Mouse (Mus musculus): ENCODE data around the gene Cacnb4.

Gene Cacnb4

GRCm38 (mm10) chr2:52603935-52604650 is 72.5 kb downstream of the Cacnb4 start:
- 84% methylated on average over 11 of the region's 11 CpGs for WGBS

- WGBS = 34% methylated on average over 6 of the region's 6 CpGs
Observed at GRCm38 (mm10) chr2:52603421-52603820, 73.2 kb downstream of the Cacnb4 start.

- WGBS = 71% methylated on average over 8 of the region's 8 CpGs
Observed at GRCm38 (mm10) chr2:52602921-52603320, 73.7 kb downstream of the Cacnb4 start.

- WGBS = 59% methylated on average over 2 of the region's 2 CpGs
Observed at GRCm38 (mm10) chr2:52602228-52602627, 74.4 kb downstream of the Cacnb4 start.

GRCm38 (mm10) chr2:52593814-52594213 is 82.8 kb downstream of the Cacnb4 start:
- WGBS = 74% methylated on average over 8 of the region's 8 CpGs

GRCm38 (mm10) chr2:52593260-52593659 is 83.4 kb downstream of the Cacnb4 start:
- 49% methylated on average over 5 of the region's 5 CpGs for WGBS

- WGBS = 2% methylated on average over 5 of the region's 5 CpGs
Observed at GRCm38 (mm10) chr2:52590970-52591347, 85.7 kb downstream of the Cacnb4 start.

- 48% methylated on average over 7 of the region's 7 CpGs for WGBS
Observed at GRCm38 (mm10) chr2:52590340-52590969, 86.2 kb downstream of the Cacnb4 start.

- 87% methylated on average over 4 of the region's 4 CpGs for WGBS
Observed at GRCm38 (mm10) chr2:52589514-52589913, 87.1 kb downstream of the Cacnb4 start.

- 86% methylated on average over 4 of the region's 4 CpGs for WGBS
Observed at GRCm38 (mm10) chr2:52585384-52585783, 91.2 kb downstream of the Cacnb4 start.

GRCm38 (mm10) chr2:52581132-52581781 is 95.4 kb downstream of the Cacnb4 start:
- WGBS = 89% methylated on average over 11 of the region's 11 CpGs

- 49% methylated on average over 5 of the region's 5 CpGs for WGBS
Observed at GRCm38 (mm10) chr2:52580697-52581096, 95.9 kb downstream of the Cacnb4 start.

- 36% methylated on average over 3 of the region's 3 CpGs for WGBS
Observed at GRCm38 (mm10) chr2:52578846-52579245, 97.8 kb downstream of the Cacnb4 start.

GRCm38 (mm10) chr2:52577700-52578099 is 98.9 kb downstream of the Cacnb4 start:
- WGBS = 70% methylated on average over 4 of the region's 4 CpGs

- WGBS = 82% methylated on average over 2 of the region's 2 CpGs
Observed at GRCm38 (mm10) chr2:52576546-52576945, 100.1 kb downstream of the Cacnb4 start.

- 96% methylated on average over 10 of the region's 10 CpGs for WGBS
Observed at GRCm38 (mm10) chr2:52575637-52576175, 100.9 kb downstream of the Cacnb4 start.

GRCm38 (mm10) chr2:52574929-52575328 is 101.7 kb downstream of the Cacnb4 start:
- WGBS = 91% methylated on average over 3 of the region's 3 CpGs

- 86% methylated on average over 6 of the region's 6 CpGs for WGBS
Observed at GRCm38 (mm10) chr2:52572221-52572620, 104.4 kb downstream of the Cacnb4 start.

GRCm38 (mm10) chr2:52571339-52571968 is 105.2 kb downstream of the Cacnb4 start:
- 52% methylated on average over 13 of the region's 13 CpGs for WGBS

- WGBS = 75% methylated on average over 5 of the region's 5 CpGs
Observed at GRCm38 (mm10) chr2:52570781-52571180, 105.8 kb downstream of the Cacnb4 start.

- 72% methylated on average over 11 of the region's 11 CpGs for WGBS
Observed at GRCm38 (mm10) chr2:52570171-52570570, 106.5 kb downstream of the Cacnb4 start.

- WGBS = 94% methylated on average over 3 of the region's 3 CpGs
Observed at GRCm38 (mm10) chr2:52568131-52568530, 108.5 kb downstream of the Cacnb4 start.

All from cerebral cortex, adult 2 months (tissue).